Mouse (Mus musculus): ENCODE data around the gene Arhgef28. TPM values are rescaled to one million over a fixed set of nuclear protein-coding genes. Genes with fewer than 3 reads are reported as not detected.

Arhgef28 gene
- total RNA-seq, 2 experiments from 2014 or later, result 35.4 to 42.3 TPM

- no peak for DNase-seq (ENCODE audit: low spot score in 2 of 2)
These were observed 21.6 kb downstream of the Arhgef28 start for GRCm38 (mm10) chr13:98184632-98185031.

GRCm38 (mm10) chr13:98183157-98183878 lies 22.9 kb downstream of the Arhgef28 start:
- no peak for DNase-seq (ENCODE audit: low spot score in 2 of 2)

DNA sequence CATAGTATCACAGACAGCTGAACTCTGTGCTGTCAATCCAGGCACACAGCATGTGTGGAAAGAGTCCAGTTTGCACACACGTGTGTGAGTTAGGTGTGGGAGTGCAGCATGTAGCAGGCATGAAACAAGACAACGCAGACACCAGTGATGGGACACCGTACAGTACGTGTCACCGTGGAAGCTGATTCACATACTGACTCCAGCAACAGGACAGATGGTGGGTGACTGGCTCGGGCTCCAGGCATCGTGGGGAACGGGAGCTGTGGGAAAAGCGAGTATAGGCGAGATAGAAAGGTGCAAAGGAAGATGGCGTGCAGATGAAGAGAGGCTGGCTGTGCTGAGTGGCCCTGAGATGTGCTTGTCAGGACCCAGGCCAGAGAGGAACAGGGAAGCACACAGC lies 23.9 kb downstream of the Arhgef28 start:
- peak in 1 of 2 experiments; percentile 9 for DNase-seq (ENCODE audit: low spot score in 2 of 2)

DNA sequence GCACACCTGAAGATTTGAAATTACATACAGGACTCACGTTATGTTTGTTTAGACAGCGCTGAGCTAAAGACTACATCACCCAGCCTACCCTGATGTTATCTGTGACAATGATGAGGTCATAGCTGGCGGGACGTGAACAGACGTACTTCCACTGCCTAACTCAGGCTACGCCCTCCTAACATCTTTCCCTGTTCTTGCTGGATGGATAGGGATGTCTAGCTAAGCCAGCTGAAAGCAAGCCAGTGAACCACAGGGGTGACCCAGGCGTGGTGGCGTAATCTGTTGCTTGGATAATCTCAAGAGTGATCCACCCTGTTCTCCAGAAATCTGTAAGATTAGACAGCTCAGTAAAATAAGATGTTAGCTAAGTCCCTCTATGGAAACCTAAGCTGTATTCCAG lies 25.6 kb downstream of the Arhgef28 start:
- no peak for DNase-seq (ENCODE audit: low spot score in 2 of 2)

GRCm38 (mm10) chr13:98175323-98176007 lies 30.8 kb downstream of the Arhgef28 start:
- DNase-seq (ENCODE audit: low spot score in 2 of 2), result no peak

DNA sequence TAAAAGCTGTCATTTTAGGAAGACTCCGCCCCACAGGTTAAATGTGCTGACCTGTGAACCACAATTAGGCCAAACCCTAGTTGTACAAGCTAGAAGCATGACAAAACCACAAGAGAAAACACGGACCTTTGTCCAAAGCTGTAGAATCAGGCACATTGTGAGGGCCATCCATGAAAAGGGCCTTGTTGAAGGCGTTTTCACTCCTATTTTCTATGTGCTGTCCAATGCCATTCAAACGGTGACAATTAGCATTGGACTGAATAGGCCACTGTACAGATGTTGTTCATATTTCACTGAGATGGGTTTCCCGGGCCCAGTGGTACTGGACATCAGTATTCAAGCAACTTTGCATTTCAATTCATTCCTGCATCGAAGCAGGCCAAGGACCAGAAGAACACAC lies 33.2 kb downstream of the Arhgef28 start:
- no peak for DNase-seq (ENCODE audit: low spot score in 2 of 2)

DNA sequence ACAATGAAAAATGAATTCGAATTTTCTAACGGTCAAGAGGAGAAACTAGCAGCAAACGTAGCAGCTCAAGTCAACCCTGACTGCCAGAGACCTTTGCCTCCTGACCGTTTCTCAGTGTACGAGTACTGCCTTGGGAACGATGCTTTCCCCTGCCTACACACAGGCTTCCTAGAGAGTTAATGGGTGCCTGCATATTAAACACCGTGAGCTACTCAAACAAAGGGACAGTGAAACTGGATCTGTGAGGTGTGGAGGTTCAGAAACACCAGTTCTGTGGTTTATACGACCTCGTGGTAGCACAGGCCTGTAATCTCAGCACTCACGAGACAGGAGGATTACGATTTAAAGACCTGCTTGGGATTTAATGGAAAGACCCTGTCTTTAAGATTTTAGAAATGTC lies 33.9 kb downstream of the Arhgef28 start:
- DNase-seq (ENCODE audit: low spot score in 2 of 2), result no peak

GRCm38 (mm10) chr13:98171706-98172105 lies 34.5 kb downstream of the Arhgef28 start:
- peak; percentile 62 to 69 for DNase-seq (ENCODE audit: low spot score in 2 of 2)

DNA sequence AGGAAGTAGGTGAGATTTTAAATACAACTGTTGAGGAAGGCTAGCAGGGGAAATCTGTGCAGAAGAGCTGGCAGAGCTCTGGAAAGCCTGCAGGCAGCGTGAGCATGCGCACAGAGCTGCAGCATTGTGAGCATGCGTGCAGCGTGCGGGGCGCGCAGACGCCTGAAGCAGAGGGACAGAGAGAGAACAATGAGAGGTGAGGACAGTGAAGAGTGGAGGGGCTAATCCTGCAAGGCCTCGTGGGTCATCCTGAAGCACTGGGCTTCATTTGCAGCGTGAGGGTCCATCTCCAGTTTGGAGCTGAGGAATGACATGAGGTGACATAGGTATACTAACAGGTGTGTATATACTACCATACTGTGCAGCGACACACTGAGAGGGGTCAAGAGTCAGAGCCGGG lies 35.0 kb downstream of the Arhgef28 start:
- peak; percentile 70 to 77 for DNase-seq (ENCODE audit: low spot score in 2 of 2)

- DNase-seq (ENCODE audit: low spot score in 2 of 2), result no peak
These were observed 41.4 kb downstream of the Arhgef28 start for GRCm38 (mm10) chr13:98164878-98165277.

GRCm38 (mm10) chr13:98161496-98161895 lies 44.7 kb downstream of the Arhgef28 start:
- DNase-seq (ENCODE audit: low spot score in 2 of 2), result no peak

- peak in 1 of 2 experiments; percentile 28 for DNase-seq (ENCODE audit: low spot score in 2 of 2)
These were observed 49.6 kb downstream of the Arhgef28 start for GRCm38 (mm10) chr13:98156656-98157055.

DNA sequence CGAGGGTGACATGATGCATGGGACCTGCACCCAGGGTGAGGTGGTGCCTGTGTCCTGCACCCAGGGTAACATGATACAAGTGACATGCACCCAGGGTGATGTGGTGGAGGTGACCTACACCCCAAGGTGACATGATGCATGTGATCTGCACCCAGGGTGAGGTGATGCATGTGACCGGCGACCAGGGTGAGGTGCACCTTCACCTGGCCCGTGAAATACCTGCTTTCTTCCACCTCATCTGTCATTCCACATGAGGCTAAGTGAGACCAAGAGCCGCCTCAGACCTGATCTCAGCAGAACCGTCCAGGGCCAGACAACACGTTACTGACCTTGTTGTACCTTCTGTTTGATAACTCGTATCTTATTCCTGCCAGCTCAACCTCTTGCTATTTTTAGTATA lies 53.5 kb downstream of the Arhgef28 start:
- no peak for DNase-seq (ENCODE audit: low spot score in 2 of 2)

DNA sequence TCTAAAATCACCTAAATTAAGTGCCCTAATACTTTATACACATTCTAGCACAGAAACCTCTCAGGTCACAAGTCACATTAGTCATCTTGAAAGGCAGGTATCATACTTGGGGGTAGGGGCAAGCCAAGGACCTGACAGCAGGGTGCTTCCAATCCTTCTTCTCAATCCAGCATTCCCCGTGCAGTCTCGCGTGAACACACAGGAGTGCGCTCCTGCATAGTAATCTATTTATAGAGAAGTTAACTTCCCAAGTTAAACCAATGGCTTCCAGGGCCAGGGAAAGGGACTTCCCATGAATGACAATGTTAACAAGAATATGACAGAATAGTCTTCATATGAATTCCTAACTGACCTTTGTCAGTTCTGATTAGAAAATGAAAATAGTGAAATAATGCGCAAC lies 58.7 kb downstream of the Arhgef28 start:
- no peak for DNase-seq (ENCODE audit: low spot score in 2 of 2)

- no peak for DNase-seq (ENCODE audit: low spot score in 2 of 2)
These were observed 59.6 kb downstream of the Arhgef28 start for GRCm38 (mm10) chr13:98146573-98147160.

- DNase-seq (ENCODE audit: low spot score in 2 of 2), result no peak
These were observed 60.9 kb downstream of the Arhgef28 start for GRCm38 (mm10) chr13:98145310-98145709.

DNA sequence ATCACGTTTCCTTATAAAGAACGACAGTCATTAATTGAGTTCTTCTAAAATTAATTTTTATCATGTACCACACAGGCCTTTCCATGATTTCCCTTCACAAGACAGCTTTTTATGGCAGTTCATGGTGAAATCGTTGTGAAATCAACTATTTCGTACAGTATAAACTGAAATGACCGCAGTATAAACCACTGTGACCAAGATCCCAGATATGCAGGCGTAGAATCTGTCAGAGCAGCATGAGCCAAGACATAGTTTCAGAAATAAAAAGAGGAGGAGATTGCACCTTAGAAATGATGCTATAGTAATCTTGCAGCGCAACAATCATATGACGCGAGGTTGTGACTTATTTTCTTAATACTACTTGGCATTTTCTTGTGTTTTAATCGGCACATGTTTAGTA lies 63.2 kb downstream of the Arhgef28 start:
- no peak for DNase-seq (ENCODE audit: low spot score in 2 of 2)

DNA sequence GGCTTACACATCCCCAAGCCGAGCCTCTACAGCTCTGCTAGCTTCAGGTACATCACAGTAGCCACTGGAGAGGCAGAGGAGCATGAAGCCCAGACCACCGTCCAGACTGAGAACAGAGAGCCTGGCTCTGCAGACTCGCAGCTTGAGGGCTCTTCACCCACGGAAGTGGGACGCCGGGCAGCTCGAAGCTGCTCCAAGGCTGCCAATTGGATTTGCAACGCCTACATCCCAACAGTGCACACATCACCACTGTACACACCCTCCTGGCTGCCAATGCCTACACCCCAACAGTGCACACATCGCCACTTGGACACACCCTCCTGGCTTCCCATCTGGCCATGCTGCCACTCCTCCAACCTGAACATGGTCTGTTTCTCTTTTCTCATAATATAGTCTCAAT lies 65.6 kb downstream of the Arhgef28 start:
- peak; percentile 6 to 29 for DNase-seq (ENCODE audit: low spot score in 2 of 2)

DNA sequence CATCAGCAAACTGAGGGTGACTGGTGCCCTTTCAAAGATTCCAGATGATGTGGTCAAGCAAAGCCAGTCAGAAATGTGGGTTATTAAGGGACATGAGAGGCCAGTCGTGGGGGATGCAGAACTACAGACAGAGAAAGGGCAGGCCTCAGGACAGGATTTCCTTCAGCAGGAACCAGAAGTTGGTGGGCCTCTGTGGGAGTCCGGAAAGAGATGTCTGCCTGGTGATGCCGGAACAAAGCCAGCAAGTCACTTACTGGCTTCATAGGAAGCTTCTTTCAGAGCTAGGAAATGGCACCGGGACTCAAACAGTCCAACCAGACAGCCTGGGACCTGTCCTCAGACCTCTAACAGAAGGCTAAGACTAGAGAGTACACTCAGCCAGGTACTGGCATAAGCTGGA lies 67.5 kb downstream of the Arhgef28 start:
- no peak for DNase-seq (ENCODE audit: low spot score in 2 of 2)

- no peak for DNase-seq (ENCODE audit: low spot score in 2 of 2)
These were observed 70.2 kb downstream of the Arhgef28 start for GRCm38 (mm10) chr13:98135890-98136555.

DNA sequence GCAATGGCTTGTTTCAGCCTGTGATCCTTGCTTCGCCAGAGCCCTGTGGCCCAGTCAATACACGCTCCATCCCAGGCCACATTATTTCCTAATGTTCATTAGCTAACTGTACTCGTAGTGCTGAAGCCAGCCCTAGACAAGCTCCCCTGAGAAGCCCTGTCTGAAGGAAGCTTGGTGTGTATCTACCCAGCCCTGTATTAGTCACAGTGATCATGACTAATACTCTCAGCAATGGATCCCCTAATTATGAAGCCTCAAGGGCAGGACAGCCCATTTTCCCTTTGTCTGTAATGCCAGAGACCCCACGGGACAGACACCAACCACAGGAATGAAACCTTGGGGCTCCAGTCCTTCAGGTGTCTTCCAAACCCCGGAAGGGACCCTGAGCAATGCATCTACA lies 73.3 kb downstream of the Arhgef28 start:
- no peak for DNase-seq (ENCODE audit: low spot score in 2 of 2)

- no peak for DNase-seq (ENCODE audit: low spot score in 2 of 2)
These were observed 74.0 kb downstream of the Arhgef28 start for GRCm38 (mm10) chr13:98132264-98132663.

Measured in left cerebral cortex, adult 18-20 months (tissue).